Mouse (Mus musculus): Measurements from ENCODE around the gene Rnf123. TPM values are rescaled to one million over a fixed set of nuclear protein-coding genes. Genes with fewer than 3 reads are reported as not detected.
A peak's percentile ranks its signal among the peaks of the same experiment; 100 is the strongest.

Gene Rnf123
- polyA plus RNA-seq, 1 experiment, result 33.4 TPM

GRCm38 (mm10) chr9:108126436-108127180 is 43.5 kb upstream of the Rnf123 start:
- no peak overlapping the region for H3K4me2 ChIP-seq (ENCODE audit: low read depth)
- no peaks in the 10 kb centered on the region for H3K36me3 ChIP-seq (ENCODE audit: control insufficient read depth, insufficient read depth)
- no peaks in the 10 kb centered on the region for H3K27me3 ChIP-seq (ENCODE audit: control insufficient read depth, insufficient read depth, insufficient read length)
- no peaks in the 10 kb centered on the region for H3K79me2 ChIP-seq (ENCODE audit: control insufficient read depth, insufficient read depth)
- TF ChIP-seq POLR2AphosphoS2 (IDR thresholded peaks at IDR 0.05; ENCODE audit: insufficient read length, low read depth) (no peak), E2F4 (IDR thresholded peaks at IDR 0.05; ENCODE audit: insufficient read depth) (no peak), MYOG (IDR thresholded peaks at IDR 0.05; ENCODE audit: control insufficient read depth in 1 of 3, insufficient read depth in 1 of 3, insufficient read length in 2 of 3, low read depth in 2 of 3) (no peak), TCF3 (IDR thresholded peaks at IDR 0.05; ENCODE audit: insufficient read length, low read depth) (no peak), REST (IDR thresholded peaks at IDR 0.05; ENCODE audit: insufficient read depth, insufficient read length) (no peak), TCF12 (IDR thresholded peaks at IDR 0.05; ENCODE audit: insufficient read depth, poor library complexity, severe bottlenecking) (no peak)
- no peak overlapping the region for H3ac ChIP-seq (ENCODE audit: control insufficient read depth, insufficient read length)
- no peak overlapping the region for H3K4me3 ChIP-seq

GRCm38 (mm10) chr9:108125731-108126130 is 42.6 kb upstream of the Rnf123 start:
- no peaks in the 10 kb centered on the region for H3K79me2 ChIP-seq (ENCODE audit: control insufficient read depth, insufficient read depth)
- TF ChIP-seq POLR2A (IDR thresholded peaks at IDR 0.05; ENCODE audit: insufficient read length, low read depth), result no peak
- no peak for TF ChIP-seq MYOD1 (IDR thresholded peaks at IDR 0.05; ENCODE audit: control insufficient read depth in 1 of 3, insufficient read length in 2 of 3, low read depth in 2 of 3)
- no peak for TF ChIP-seq MYOG (IDR thresholded peaks at IDR 0.05; ENCODE audit: control insufficient read depth in 1 of 3, insufficient read depth in 1 of 3, insufficient read length in 2 of 3, low read depth in 2 of 3)
- TF ChIP-seq E2F4 (IDR thresholded peaks at IDR 0.05; ENCODE audit: insufficient read depth), result no peak
- TF ChIP-seq TCF3 (IDR thresholded peaks at IDR 0.05; ENCODE audit: insufficient read length, low read depth), result no peak
- no peak for TF ChIP-seq CEBPB (IDR thresholded peaks at IDR 0.05; ENCODE audit: insufficient read depth, poor library complexity, severe bottlenecking)
- H3K27me3 ChIP-seq (ENCODE audit: control insufficient read depth, insufficient read depth, insufficient read length), result no peaks in the 10 kb centered on the region
- H3K36me3 ChIP-seq (ENCODE audit: control insufficient read depth, insufficient read depth), result no peaks in the 10 kb centered on the region
- no peak overlapping the region for H3K4me3 ChIP-seq
- no peak overlapping the region for H3K4me2 ChIP-seq (ENCODE audit: low read depth)
- no peak overlapping the region for H3ac ChIP-seq (ENCODE audit: control insufficient read depth, insufficient read length)

GRCm38 (mm10) chr9:108123916-108124315 is 40.8 kb upstream of the Rnf123 start:
- no peak overlapping the region for H3K4me2 ChIP-seq (ENCODE audit: low read depth)
- TF ChIP-seq CEBPB (IDR thresholded peaks at IDR 0.05; ENCODE audit: insufficient read depth, poor library complexity, severe bottlenecking), result no peak
- no peak for TF ChIP-seq USF1 (IDR thresholded peaks at IDR 0.05; ENCODE audit: low read depth)
- TF ChIP-seq REST (IDR thresholded peaks at IDR 0.05; ENCODE audit: insufficient read depth, insufficient read length), result no peak
- no peak for TF ChIP-seq MYOG (IDR thresholded peaks at IDR 0.05; ENCODE audit: control insufficient read depth in 1 of 3, insufficient read depth in 1 of 3, insufficient read length in 2 of 3, low read depth in 2 of 3)
- TF ChIP-seq POLR2A (IDR thresholded peaks at IDR 0.05; ENCODE audit: insufficient read length, low read depth), result no peak
- no peak for TF ChIP-seq TCF3 (IDR thresholded peaks at IDR 0.05; ENCODE audit: insufficient read length, low read depth)
- no peak for TF ChIP-seq POLR2AphosphoS2 (IDR thresholded peaks at IDR 0.05; ENCODE audit: insufficient read length, low read depth)
- TF ChIP-seq E2F4 (IDR thresholded peaks at IDR 0.05; ENCODE audit: insufficient read depth), result no peak
- no peak for TF ChIP-seq SRF (IDR thresholded peaks at IDR 0.05; ENCODE audit: control insufficient read depth, insufficient read length, low read depth)
- TF ChIP-seq MYOD1 (IDR thresholded peaks at IDR 0.05; ENCODE audit: control insufficient read depth in 1 of 3, insufficient read length in 2 of 3, low read depth in 2 of 3), result no peak
- TF ChIP-seq MAX (IDR thresholded peaks at IDR 0.05; ENCODE audit: low read depth), result no peak
- TF ChIP-seq TCF12 (IDR thresholded peaks at IDR 0.05; ENCODE audit: insufficient read depth, poor library complexity, severe bottlenecking), result no peak

GRCm38 (mm10) chr9:108121170-108121969 is 38.2 kb upstream of the Rnf123 start:
- Histone ChIP-seq H3K4me3 (no peak overlapping the region), H3K79me2 (ENCODE audit: control insufficient read depth, insufficient read depth) (no peaks in the 10 kb centered on the region), H3K4me2 (ENCODE audit: low read depth) (peak overlapping the region; percentile 63), H3ac (ENCODE audit: control insufficient read depth, insufficient read length) (no peak overlapping the region), H3K36me3 (ENCODE audit: control insufficient read depth, insufficient read depth) (no peaks in the 10 kb centered on the region), H3K27me3 (ENCODE audit: control insufficient read depth, insufficient read depth, insufficient read length) (no peaks in the 10 kb centered on the region)
- TF ChIP-seq MAX (IDR thresholded peaks at IDR 0.05; ENCODE audit: low read depth) (no peak), MYOD1 (IDR thresholded peaks at IDR 0.05; ENCODE audit: control insufficient read depth in 1 of 3, insufficient read length in 2 of 3, low read depth in 2 of 3) (peak in 2 of 3 experiments; percentile 27 to 74), MYOG (IDR thresholded peaks at IDR 0.05; ENCODE audit: control insufficient read depth in 1 of 3, insufficient read depth in 1 of 3, insufficient read length in 2 of 3, low read depth in 2 of 3) (peak; percentile 17 to 80 (median 51))

More at GRCm38 (mm10) chr9:108123916-108124315, 40.8 kb upstream of the Rnf123 start:
- Histone ChIP-seq H3K27me3 (ENCODE audit: control insufficient read depth, insufficient read depth, insufficient read length) (no peaks in the 10 kb centered on the region), H3K79me2 (ENCODE audit: control insufficient read depth, insufficient read depth) (no peaks in the 10 kb centered on the region), H3K4me3 (no peak overlapping the region), H3ac (ENCODE audit: control insufficient read depth, insufficient read length) (no peak overlapping the region), H3K36me3 (ENCODE audit: control insufficient read depth, insufficient read depth) (no peaks in the 10 kb centered on the region)

DNA sequence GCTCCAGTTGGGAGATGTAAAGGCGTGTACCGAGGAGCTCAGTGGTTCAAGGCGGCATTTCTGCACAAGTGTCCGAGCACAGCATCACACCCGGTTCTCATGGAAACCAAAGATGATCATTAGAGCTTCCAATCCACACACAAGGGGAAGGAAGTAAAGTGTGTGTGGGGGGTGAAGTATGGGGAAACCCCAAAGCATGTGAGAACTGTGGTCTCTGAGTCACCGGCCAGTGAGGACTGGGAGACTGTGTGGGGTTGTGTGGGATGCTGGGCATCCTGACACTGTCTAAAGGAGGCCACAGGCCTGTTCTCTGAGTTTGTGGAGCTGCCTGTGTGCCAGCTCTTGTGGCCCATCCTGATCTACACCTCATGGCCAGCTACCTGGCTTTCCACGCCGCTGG is 37.5 kb upstream of the Rnf123 start:
- Histone ChIP-seq H3K4me3 (no peak overlapping the region), H3K4me2 (ENCODE audit: low read depth) (peak overlapping the region; percentile 63), H3K79me2 (ENCODE audit: control insufficient read depth, insufficient read depth) (no peaks in the 10 kb centered on the region), H3K27me3 (ENCODE audit: control insufficient read depth, insufficient read depth, insufficient read length) (no peaks in the 10 kb centered on the region), H3ac (ENCODE audit: control insufficient read depth, insufficient read length) (no peak overlapping the region), H3K36me3 (ENCODE audit: control insufficient read depth, insufficient read depth) (no peaks in the 10 kb centered on the region)
- peak; percentile 12 for TF ChIP-seq USF1 (IDR thresholded peaks at IDR 0.05; ENCODE audit: low read depth)
- no peak for TF ChIP-seq MYOG (IDR thresholded peaks at IDR 0.05; ENCODE audit: control insufficient read depth in 1 of 3, insufficient read depth in 1 of 3, insufficient read length in 2 of 3, low read depth in 2 of 3)
- TF ChIP-seq POLR2A (IDR thresholded peaks at IDR 0.05; ENCODE audit: insufficient read length, low read depth), result no peak
- peak in 1 of 3 experiments; percentile 41 for TF ChIP-seq MYOD1 (IDR thresholded peaks at IDR 0.05; ENCODE audit: control insufficient read depth in 1 of 3, insufficient read length in 2 of 3, low read depth in 2 of 3)

Measured in myocyte (in vitro differentiated cells).